Mouse (Mus musculus) neutrophil, adult 5-6 weeks (primary cell): ENCODE data around the gene Ifrd1. TPM values are rescaled to one million over a fixed set of nuclear protein-coding genes. Genes with fewer than 3 reads are reported as not detected.

Experiments used
- total RNA-seq: library from RNA; stranded (forward); fragments of 200-1000 nt; gene quantifications from 2 replicates; pipeline ENCODE4 v1.2.3, GENCODE M21; 2017

Ifrd1 gene
- total RNA-seq, 1 experiment from 2014 or later = 83.0 TPM

Other genes starting within 250 kb of the Ifrd1 start
- 19.5 and 22.5 TPM in 2 replicates for gene Arl4a, start 210.5 kb downstream of the Ifrd1 start, total RNA-seq
- not detected in 2 replicates for gene Scin, start 114.3 kb downstream of the Ifrd1 start, total RNA-seq
- 0.23 and 0.98 TPM in 2 replicates for gene Lsmem1, start 49.0 kb downstream of the Ifrd1 start, total RNA-seq
- 26.4 and 28.4 TPM in 2 replicates for gene Zfp277, start 197.4 kb upstream of the Ifrd1 start, total RNA-seq
- 5.9 and 7.6 TPM in 2 replicates for gene Dock4, start 197.4 kb upstream of the Ifrd1 start, total RNA-seq